Mouse (Mus musculus) hindbrain, embryonic 11.5 days (tissue): ENCODE results near the gene Nme1. TPM values are rescaled to one million over a fixed set of nuclear protein-coding genes. Genes with fewer than 3 reads are reported as not detected.
"Not testable (repeated sequence)": the region's sequence is repeated elsewhere in the genome, so short reads cannot be mapped to it uniquely, and the experiment has no call there.

ENCODE experiments used
- ATAC-seq: fragments of 200-750 bp; cut with Nextera tagmentation; 2 replicates; pipeline ENCODE4 v1.8.0; 2017; ENCODE audit warnings: mild to moderate bottlenecking, moderate TSS enrichment, moderate library complexity; ENCODE audit not compliant: low FRiP score
- DNase-seq: peaks from one replicate; pipeline ENCODE4 v3.0.0-alpha.2; 2015; ENCODE audit warnings: low spot score
- H3K27ac ChIP-seq: fragments of 300-500 bp; sonication (generic); 2 replicates; pipeline ENCODE4 v1.5.1; 2014; ENCODE audit warnings: mild to moderate bottlenecking, low read depth, low read length
- H3K27me3 ChIP-seq: fragments of 300-500 bp; sonication (generic); 2 replicates; pipeline ENCODE4 v1.6.1; 2014; ENCODE audit warnings: mild to moderate bottlenecking, low read length, moderate library complexity, mixed read lengths; ENCODE audit not compliant: control insufficient read depth, insufficient read depth
- H3K36me3 ChIP-seq: fragments of 300-500 bp; sonication (generic); 2 replicates; pipeline ENCODE4 v1.6.1; 2014; ENCODE audit warnings: mild to moderate bottlenecking, low read length, moderate library complexity, mixed read lengths; ENCODE audit not compliant: control insufficient read depth, insufficient read depth
- H3K4me1 ChIP-seq: fragments of 300-500 bp; sonication (generic); replicated peaks from 2 replicates; pipeline ENCODE4 v1.6.1; 2014; ENCODE audit warnings: low read length, mixed read lengths; ENCODE audit not compliant: control insufficient read depth, insufficient read depth
- H3K4me2 ChIP-seq: fragments of 300-500 bp; sonication (generic); replicated peaks from 2 replicates; pipeline ENCODE4 v1.6.1; 2014; ENCODE audit warnings: mild to moderate bottlenecking, low read depth, low read length
- H3K4me3 ChIP-seq: fragments of 300-500 bp; sonication (generic); 2 replicates; pipeline ENCODE4 v1.5.1; 2014; ENCODE audit warnings: low read depth, low read length
- H3K9ac ChIP-seq: fragments of 300-500 bp; sonication (generic); 2 replicates; pipeline ENCODE4 v1.6.1; 2014; ENCODE audit warnings: low read depth, low read length
- H3K9me3 ChIP-seq: fragments of 300-500 bp; sonication (generic); 2 replicates; pipeline ENCODE4 v1.6.1; 2016; ENCODE audit warnings: low read length; ENCODE audit not compliant: control insufficient read depth
- WGBS: fragments of 180-500 bp; shearing (Covaris S2); extraction: QIAGEN DNeasy Blood & Tissue Kit; methylation state at CpG from one replicate; pipeline ENCODE4 v1.1.7; 2014; 5-methylcytosine and 5-hydroxymethylcytosine counted together
- polyA plus RNA-seq: library from polyadenylated mRNA; unstranded; fragments of >200 nt; fragmentation: Nextera tagmentation; extraction: Ambion mirVana; gene quantifications from 2 replicates; pipeline ENCODE4 v1.2.1, GENCODE M21; 2014

Nme1 gene
- polyA plus RNA-seq, 1 experiment from 2014 or later: 198 TPM

DNA sequence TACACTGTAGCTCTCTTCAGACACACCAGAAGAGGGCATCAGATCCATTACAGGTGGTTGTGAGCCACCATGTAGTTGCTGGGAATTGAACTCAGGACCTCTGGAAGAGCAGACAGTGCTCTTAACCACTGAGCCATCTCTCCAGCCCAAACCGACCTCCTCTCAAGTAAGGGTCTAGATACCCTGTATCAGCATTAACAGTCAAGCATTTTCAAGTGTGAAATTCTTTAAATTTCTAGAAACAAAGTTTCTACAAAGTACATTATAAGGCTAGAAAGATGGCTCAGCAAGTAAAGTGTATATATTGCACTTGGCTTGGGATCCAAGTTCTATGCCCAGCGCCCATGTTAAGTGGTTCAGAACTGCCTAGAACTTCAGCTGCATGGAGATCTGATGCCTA lies 53.3 kb downstream of the Nme1 start:
- H3K4me2 ChIP-seq, H3K9me3 ChIP-seq, H3K36me3 ChIP-seq, H3K27me3 ChIP-seq, DNase-seq, H3K27ac ChIP-seq, ATAC-seq, H3K9ac ChIP-seq, H3K4me1 ChIP-seq, H3K4me3 ChIP-seq: not testable (repeated sequence)
- 97% methylated on average over 2 of the region's 2 CpGs for WGBS

- H3K27ac ChIP-seq: no peak overlapping the region
Observed at GRCm38 (mm10) chr11:93911603-93912002, 56.7 kb downstream of the Nme1 start.

GRCm38 (mm10) chr11:93908829-93909228 lies 59.5 kb downstream of the Nme1 start:
- DNase-seq (no peak), ATAC-seq (no peak)
- Histone ChIP-seq H3K4me1 (no peaks in the 10 kb centered on the region), H3K9ac (no peak overlapping the region), H3K4me2 (no peak overlapping the region), H3K27ac (no peak overlapping the region), H3K4me3 (no peak overlapping the region), H3K36me3 (peaks cover 3% of the 10 kb centered on the region; the same call in 1 of the 2 replicates), H3K27me3 (no peaks in the 10 kb centered on the region), H3K9me3 (no peaks in the 10 kb centered on the region)
- 94% methylated on average over 9 of the region's 9 CpGs for WGBS

More at GRCm38 (mm10) chr11:93911603-93912002, 56.7 kb downstream of the Nme1 start:
- Histone ChIP-seq H3K36me3 (peaks cover 3% of the 10 kb centered on the region; the same call in 1 of the 2 replicates), H3K9ac (no peak overlapping the region), H3K4me3 (no peak overlapping the region), H3K4me2 (no peak overlapping the region), H3K4me1 (no peaks in the 10 kb centered on the region), H3K27me3 (no peaks in the 10 kb centered on the region), H3K9me3 (no peaks in the 10 kb centered on the region)
- WGBS: 97% methylated on average over 3 of the region's 3 CpGs
- ATAC-seq: no peak
- DNase-seq: no peak

DNA sequence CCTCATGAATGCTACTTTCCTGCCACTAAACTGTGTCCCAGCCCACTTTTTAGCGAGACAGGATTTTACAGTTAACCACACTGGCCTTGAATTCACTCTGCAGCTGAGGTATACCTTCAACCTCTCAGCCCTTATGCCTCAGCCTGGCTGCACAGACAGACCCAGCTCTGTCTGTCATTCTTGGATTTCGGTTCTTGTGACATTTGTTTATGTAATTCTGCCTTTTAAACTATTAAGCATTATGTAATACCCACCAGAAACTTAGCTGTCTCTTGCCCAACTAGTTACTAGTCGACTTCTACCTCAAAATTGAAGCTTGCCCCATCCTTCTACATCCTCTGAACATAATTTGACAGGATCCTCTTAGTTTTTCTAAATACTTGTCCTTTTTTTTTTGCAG lies 60.5 kb downstream of the Nme1 start:
- Histone ChIP-seq H3K9ac (no peak overlapping the region), H3K4me1 (no peaks in the 10 kb centered on the region), H3K4me2 (no peak overlapping the region), H3K36me3 (no peaks in the 10 kb centered on the region), H3K27ac (no peak overlapping the region), H3K9me3 (no peaks in the 10 kb centered on the region), H3K4me3 (no peak overlapping the region), H3K27me3 (no peaks in the 10 kb centered on the region)
- ATAC-seq: no peak
- no peak for DNase-seq
- 87% methylated on average over 3 of the region's 3 CpGs for WGBS

Other genes with a start within 250 kb of the Nme1 start
- 48.3 and 50.7 TPM in 2 replicates for gene Utp18, start 82.8 kb downstream of the Nme1 start, polyA plus RNA-seq
- 30.1 and 37.6 TPM in 2 replicates for gene Mbtd1, start 82.7 kb downstream of the Nme1 start, polyA plus RNA-seq
- gene Nme2, start 12.3 kb downstream of the Nme1 start, polyA plus RNA-seq: 140 and 142 TPM in 2 replicates
- gene Gm20390, start 228 bp downstream of the Nme1 start, polyA plus RNA-seq: 393 and 395 TPM in 2 replicates
- gene Spag9, start 27.6 kb upstream of the Nme1 start, polyA plus RNA-seq: 107 and 109 TPM in 2 replicates
- gene Tob1, start 242.9 kb upstream of the Nme1 start, polyA plus RNA-seq: 36.7 and 38.9 TPM in 2 replicates